Mouse (Mus musculus): ENCODE results near the gene Gm1330. TPM values are rescaled to one million over a fixed set of nuclear protein-coding genes. Genes with fewer than 3 reads are reported as not detected.
"Not testable (repeated sequence)": the region's sequence is repeated elsewhere in the genome, so short reads cannot be mapped to it uniquely, and the experiment has no call there.

Gm1330 gene
- not detected for total RNA-seq (2021)

- no peak for DNase-seq (ENCODE audit: low spot score in 2 of 2)
- intact Hi-C loops (cut with DNase I), result no loop called here
These were observed at the start of gene Gm1330 for GRCm38 (mm10) chr2:149003151-149003550. Gm1330 (minus strand) TSS chr2:149003251.

GRCm38 (mm10) chr2:149017137-149017536, 14.1 kb upstream of the Gm1330 start, which contains the start of gene Gm10750:
Gm10750 (minus strand) TSS chr2:149017237.
- DNase-seq (ENCODE audit: low spot score in 2 of 2); intact Hi-C loops (cut with DNase I): not testable (repeated sequence)

GRCm38 (mm10) chr2:149004826-149005225, 1.8 kb upstream of the Gm1330 start:
- no peak for DNase-seq (ENCODE audit: low spot score in 2 of 2)
- intact Hi-C loops (cut with DNase I), result loop anchor here (2.0 kb wide), 1 partner anchor 74 kb away; no protein-coding TSS in a partner anchor

DNA sequence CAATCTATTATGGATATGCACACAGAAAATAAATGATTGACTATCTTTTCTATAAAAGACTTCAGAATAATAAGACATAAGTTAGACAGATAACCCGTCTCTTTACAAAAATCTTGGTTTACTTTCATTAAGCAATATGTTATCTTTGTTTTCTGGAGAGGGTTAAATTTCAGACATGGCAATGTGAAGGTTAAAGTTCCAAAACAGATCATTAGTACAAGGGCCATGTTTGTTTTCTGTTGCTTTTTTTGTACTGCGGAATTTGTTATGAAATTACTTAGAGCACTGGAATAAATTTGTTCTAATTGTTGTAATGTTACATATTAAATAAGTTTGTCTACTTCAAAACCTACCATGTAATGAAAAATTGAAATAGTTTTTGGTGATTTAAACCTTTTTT, 7.9 kb downstream of the Gm1330 start:
- intact Hi-C loops (cut with DNase I), result no loop called here
- DNase-seq (ENCODE audit: low spot score in 2 of 2), result no peak

Other genes with a start within 250 kb of the Gm1330 start
- not detected for gene Cst11, start 231.8 kb downstream of the Gm1330 start, total RNA-seq (2021)
- gene 8030411F24Rik, start 221.2 kb downstream of the Gm1330 start, total RNA-seq (2021), result not detected
- gene Cst12, start 213.9 kb downstream of the Gm1330 start, total RNA-seq (2021), result 1 to 10 TPM; 2.4 to 2.7 TPM
- not detected for gene Cst8, start 204.5 kb downstream of the Gm1330 start, total RNA-seq (2021)
- not detected for gene Cst13, start 183.2 kb downstream of the Gm1330 start, total RNA-seq (2021)
- gene Cst9, start 168.1 kb downstream of the Gm1330 start, total RNA-seq (2021), result not detected
- not detected for gene 9230104L09Rik, start 138.2 kb downstream of the Gm1330 start, total RNA-seq (2021)
- gene Cst3, start 127.6 kb downstream of the Gm1330 start, total RNA-seq (2021), result 1,000 to 10,000 TPM; 1,805 to 1,873 TPM
- not detected for gene Gm10750, start 14.0 kb upstream of the Gm1330 start, total RNA-seq (2021)

All from left cerebral cortex, postnatal 25 days (tissue).